Comparison of ENCODE assay signal across 17 mouse cellular contexts in the genomic region with DNA sequence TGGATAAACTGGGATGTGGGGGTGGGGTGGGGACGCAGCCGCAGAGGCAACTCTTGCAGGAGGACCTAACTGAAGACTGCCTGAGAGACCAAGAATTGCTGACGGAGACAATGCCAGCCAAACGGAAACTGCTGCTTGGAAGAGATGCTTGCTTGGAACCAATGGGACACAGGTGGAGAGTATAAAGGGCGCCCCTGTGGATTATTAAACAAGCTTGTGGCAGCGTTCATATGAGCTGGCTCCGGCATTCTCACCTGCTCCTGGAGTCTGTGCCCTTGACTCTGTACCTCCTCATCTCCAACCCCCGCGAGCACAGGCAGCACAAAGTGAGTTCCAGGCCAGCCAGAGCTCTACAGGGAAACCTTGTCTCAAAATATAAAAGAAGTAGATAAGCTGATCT. TPM values are rescaled to one million over a fixed set of nuclear protein-coding genes. Genes with fewer than 3 reads are reported as not detected.
DNase-seq lines count a peak whose midpoint lies in the region; ATAC-seq lines count a peak whose summit lies in the region.
"Had no signal": no experiment of that assay in that cellular context is flagged by ENCODE, and none has a peak within 500 bp of the region (broad histone marks: within the 10 kb centered on the region; RNA-seq: fewer than 3 reads in every experiment).

No protein-coding gene starts in this region.

- peaks cover 45% of the 10 kb centered on the region for H3K4me1 ChIP-seq in kidney, embryonic 15.5 days
- H3K4me1 ChIP-seq in hindbrain, embryonic 11.5 days (replicated peaks; ENCODE audit: control insufficient read depth, insufficient read depth, low read length) = peaks cover 24% of the 10 kb centered on the region
- peaks cover 46% of the 10 kb centered on the region for H3K4me1 ChIP-seq in hindbrain, embryonic 14.5 days (replicated peaks; ENCODE audit: control insufficient read depth, insufficient read depth, low read length)

- H3K27me3 ChIP-seq in kidney, embryonic 15.5 days = no peaks in the 10 kb centered on the region
- no peaks in the 10 kb centered on the region for H3K27me3 ChIP-seq in hindbrain, embryonic 11.5 days (ENCODE audit: control insufficient read depth, insufficient read depth, low read length)
- H3K27me3 ChIP-seq in hindbrain, embryonic 14.5 days (ENCODE audit: control insufficient read depth, insufficient read depth, low read length) = no peaks in the 10 kb centered on the region
- H3K27me3 ChIP-seq: embryonic facial prominence, embryonic 12.5 days; neural tube, embryonic 12.5 days had no signal

- H3K27ac ChIP-seq in kidney, embryonic 15.5 days = no peak overlapping the region
- 0 out of 2 replicates have a peak overlapping the region, but pooled peaks have one; percentile 34 for H3K27ac ChIP-seq in hindbrain, embryonic 11.5 days (ENCODE audit: low read depth, low read length)
- 0 out of 2 replicates have a peak overlapping the region, but pooled peaks have one; percentile 49 for H3K27ac ChIP-seq in hindbrain, embryonic 14.5 days
- H3K27ac ChIP-seq: embryonic facial prominence, embryonic 12.5 days; neural tube, embryonic 12.5 days had no signal

- DNase-seq in kidney, adult 11 months = peak; percentile 89
- DNase-seq in hindbrain, embryonic 11.5 days (ENCODE audit: low spot score) = no peak
- DNase-seq in hindbrain, embryonic 14.5 days (ENCODE audit: low spot score) = no peak
- peak; percentile 77 for DNase-seq in kidney, postnatal 14 days
- no peak for DNase-seq in retina, embryonic 14.5 days (ENCODE audit: low spot score)
- DNase-seq in lung, postnatal 25 days (ENCODE audit: low spot score) = no peak
- DNase-seq: adrenal gland, postnatal 25 days; cerebellum, adult 8-10 months; gastrocnemius, postnatal 25 days; liver; lung, adult 2 months; lung, postnatal 4 days; right cerebral cortex, postnatal 4 days; thymus, postnatal 4 days had no signal

- WGBS in kidney, embryonic 15.5 days = 79% methylated on average over 9 of the region's 9 CpGs
- 88% methylated on average over 9 of the region's 9 CpGs for WGBS in hindbrain, embryonic 11.5 days
- 69% methylated on average over 9 of the region's 9 CpGs for WGBS in hindbrain, embryonic 14.5 days

- ATAC-seq in kidney, embryonic 15.5 days (replicated peaks; ENCODE audit: low FRiP score) = no peak
- ATAC-seq in hindbrain, embryonic 11.5 days (ENCODE audit: low FRiP score) = no peak
- no peak for ATAC-seq in hindbrain, embryonic 14.5 days (ENCODE audit: low FRiP score)

- H3K4me2 ChIP-seq in kidney, embryonic 15.5 days = no peak overlapping the region
- no peak overlapping the region for H3K4me2 ChIP-seq in hindbrain, embryonic 11.5 days (replicated peaks; ENCODE audit: low read depth, low read length)
- H3K4me2 ChIP-seq in hindbrain, embryonic 14.5 days (replicated peaks) = no peak overlapping the region
- H3K4me2 ChIP-seq: embryonic facial prominence, embryonic 12.5 days; neural tube, embryonic 12.5 days had no signal

- no peak overlapping the region for H3K9ac ChIP-seq in kidney, embryonic 15.5 days
- no peak overlapping the region for H3K9ac ChIP-seq in hindbrain, embryonic 11.5 days (ENCODE audit: low read depth, low read length)
- H3K9ac ChIP-seq in hindbrain, embryonic 14.5 days = no peak overlapping the region
- H3K9ac ChIP-seq: embryonic facial prominence, embryonic 12.5 days; neural tube, embryonic 12.5 days had no signal

- no peaks in the 10 kb centered on the region for H3K9me3 ChIP-seq in kidney, embryonic 15.5 days (replicated peaks)
- no peaks in the 10 kb centered on the region for H3K9me3 ChIP-seq in hindbrain, embryonic 11.5 days (ENCODE audit: control insufficient read depth, low read length)
- H3K9me3 ChIP-seq in hindbrain, embryonic 14.5 days (ENCODE audit: control insufficient read depth, low read length) = no peaks in the 10 kb centered on the region
- H3K9me3 ChIP-seq: embryonic facial prominence, embryonic 12.5 days; neural tube, embryonic 12.5 days had no signal

- H3K36me3 ChIP-seq in kidney, embryonic 15.5 days = no peaks in the 10 kb centered on the region
- H3K36me3 ChIP-seq in hindbrain, embryonic 11.5 days (ENCODE audit: control insufficient read depth, insufficient read depth, low read length) = no peaks in the 10 kb centered on the region
- H3K36me3 ChIP-seq in hindbrain, embryonic 14.5 days (replicated peaks; ENCODE audit: control insufficient read depth, insufficient read depth) = no peaks in the 10 kb centered on the region
- H3K36me3 ChIP-seq: embryonic facial prominence, embryonic 12.5 days; neural tube, embryonic 12.5 days had no signal

- H3K4me3 ChIP-seq in kidney, embryonic 15.5 days (replicated peaks) = no peak overlapping the region
- H3K4me3 ChIP-seq in hindbrain, embryonic 11.5 days (ENCODE audit: low read depth, low read length) = no peak overlapping the region
- H3K4me3 ChIP-seq in hindbrain, embryonic 14.5 days (replicated peaks; ENCODE audit: low read length) = no peak overlapping the region
- H3K4me3 ChIP-seq: embryonic facial prominence, embryonic 12.5 days; neural tube, embryonic 12.5 days had no signal

RNA-seq across cellular contexts. Expression of gene Nkain1, which starts 23.5 kb away (rescaled TPM):
- polyA plus RNA-seq in kidney, embryonic 15.5 days (2015; fragmentation: Nextera tagmentation; extraction: Ambion mirVana) = 2.0 and 2.4 TPM in 2 replicates
- 21.6 and 27.4 TPM in 2 replicates for polyA plus RNA-seq in hindbrain, embryonic 11.5 days (2014; fragmentation: Nextera tagmentation; extraction: Ambion mirVana)
- polyA plus RNA-seq in hindbrain, embryonic 14.5 days (2014; fragmentation: Nextera tagmentation; extraction: Ambion mirVana) = 20.9 and 22.9 TPM in 2 replicates

Comparison
In these comparisons a context has a peak if more than half of its experiments do, and no peak if none do; other contexts are left out.
1. DNase-seq: peak in kidney, adult 11 months (single experiment) and kidney, postnatal 14 days (single experiment); none in hindbrain, embryonic 11.5 days (single experiment), hindbrain, embryonic 14.5 days (single experiment), retina, embryonic 14.5 days (single experiment) and lung, postnatal 25 days (single experiment).